Mouse (Mus musculus) kidney, adult 2 months (tissue): Measurements from ENCODE around the gene Myadml2.

Experiments used
- CTCF ChIP-seq: fragments of 200-500 bp; conservative IDR thresholded peaks from 2 replicates; pipeline ENCODE4 v1.5.1; 2011; ENCODE audit warnings: low read depth, mild to moderate bottlenecking, control low read depth, low read length, moderate library complexity, mixed read lengths; ENCODE audit not compliant: insufficient read depth, insufficient read length
- POLR2A ChIP-seq: fragments of 200-500 bp; IDR thresholded peaks from one replicate; pipeline ENCODE4 v1.6.1; 2011; ENCODE audit warnings: low read depth, low read length, control low read depth

- TF ChIP-seq POLR2A: no peak
- no peak for TF ChIP-seq CTCF
These were observed 17.4 kb upstream of the Myadml2 start for GRCm38 (mm10) chr11:120665406-120665805.
